ENCODE assay signal across 7 mouse cellular contexts in genomic region chr12:111425789-111426460, GRCm38 (mm10). TPM values are rescaled to one million over a fixed set of nuclear protein-coding genes. Genes with fewer than 3 reads are reported as not detected.
DNase-seq lines count a peak whose midpoint lies in the region; ATAC-seq lines count a peak whose summit lies in the region.

No protein-coding gene starts in this region.

- H3K4me2 ChIP-seq in limb, embryonic 12.5 days: no peak overlapping the region
- peak overlapping the region; percentile 29 for H3K4me2 ChIP-seq in midbrain, embryonic 15.5 days

- H3K4me3 ChIP-seq in limb, embryonic 12.5 days (replicated peaks): no peak overlapping the region
- H3K4me3 ChIP-seq in midbrain, embryonic 15.5 days: 0 out of 2 replicates have a peak overlapping the region, but pooled peaks have one; percentile 8

- peak; percentile 22; the same call in 1 of the 2 replicates for ATAC-seq in limb, embryonic 12.5 days (ENCODE audit: insufficient number of reproducible peaks, insufficient read depth, low FRiP score, low TSS enrichment, low read depth)
- peak; percentile 38; the same call in 1 of the 2 replicates for ATAC-seq in midbrain, embryonic 15.5 days (replicated peaks)

- peaks cover 41% of the 10 kb centered on the region for H3K4me1 ChIP-seq in limb, embryonic 12.5 days (replicated peaks)
- peaks cover 34% of the 10 kb centered on the region for H3K4me1 ChIP-seq in midbrain, embryonic 15.5 days

- WGBS in limb, embryonic 12.5 days: 20% methylated on average over 29 of the region's 29 CpGs
- WGBS in midbrain, embryonic 15.5 days: 16% methylated on average over 29 of the region's 29 CpGs

- no peak overlapping the region for H3K9ac ChIP-seq in limb, embryonic 12.5 days (replicated peaks)
- no peak overlapping the region for H3K9ac ChIP-seq in midbrain, embryonic 15.5 days

- H3K27me3 ChIP-seq in limb, embryonic 12.5 days: peaks cover 99% of the 10 kb centered on the region
- H3K27me3 ChIP-seq in midbrain, embryonic 15.5 days (replicated peaks): peaks cover 86% of the 10 kb centered on the region

- peak; percentile 96 for DNase-seq in adrenal gland, postnatal 10 days
- peak; percentile 90 for DNase-seq in embryo, embryonic 9.5 days (ENCODE audit: extremely low spot score)
- DNase-seq in heart, adult 18-20 months: peak; percentile 91 to 99
- DNase-seq in kidney, adult 8-10 months: peak; percentile 91 to 96
- peak; percentile 61 to 86 for DNase-seq in spleen, adult 18-20 months

- H3K9me3 ChIP-seq in limb, embryonic 12.5 days: no peaks in the 10 kb centered on the region
- H3K9me3 ChIP-seq in midbrain, embryonic 15.5 days: no peaks in the 10 kb centered on the region

- no peak overlapping the region for H3K27ac ChIP-seq in limb, embryonic 12.5 days
- H3K27ac ChIP-seq in midbrain, embryonic 15.5 days: no peak overlapping the region

- no peaks in the 10 kb centered on the region for H3K36me3 ChIP-seq in limb, embryonic 12.5 days
- H3K36me3 ChIP-seq in midbrain, embryonic 15.5 days (replicated peaks): no peaks in the 10 kb centered on the region

RNA-seq across cellular contexts. Expression of gene Exoc3l4, which starts 9.1 kb away (rescaled TPM):
- 1 to 10 TPM; 5.1 to 6.7 TPM for total RNA-seq in adrenal gland, postnatal 10 days (2021)
- total RNA-seq in heart, adult 18-20 months (2021): 1 to 10 TPM; 3.2 to 4.1 TPM
- 5.6 and 7.1 TPM in 2 replicates for polyA plus RNA-seq in limb, embryonic 12.5 days (2016; fragmentation: Nextera tagmentation; extraction: Ambion mirVana)
- polyA plus RNA-seq in midbrain, embryonic 15.5 days (2015; fragmentation: Nextera tagmentation; extraction: Ambion mirVana): 1.9 and 2.8 TPM in 2 replicates

RNA-seq across cellular contexts. Expression of gene Tnfaip2, which starts 16.3 kb away (rescaled TPM):
- total RNA-seq in adrenal gland, postnatal 10 days (2021): 10 to 100 TPM; 15.0 to 18.5 TPM
- 10 to 100 TPM; 45.1 to 52.6 TPM for total RNA-seq in heart, adult 18-20 months (2021)
- polyA plus RNA-seq in limb, embryonic 12.5 days (2016; fragmentation: Nextera tagmentation; extraction: Ambion mirVana): 4.1 and 5.3 TPM in 2 replicates
- 0.38 and 1.3 TPM in 2 replicates for polyA plus RNA-seq in midbrain, embryonic 15.5 days (2015; fragmentation: Nextera tagmentation; extraction: Ambion mirVana)

RNA-seq across cellular contexts. Expression of gene Lbhd2, which starts 19.3 kb away (rescaled TPM):
- total RNA-seq in adrenal gland, postnatal 10 days (2021): under 1 TPM in 1 of 2 experiments, not detected in 1; 0.48 TPM
- total RNA-seq in heart, adult 18-20 months (2021): not detected
- 4.4 and 6.7 TPM in 2 replicates for polyA plus RNA-seq in limb, embryonic 12.5 days (2016; fragmentation: Nextera tagmentation; extraction: Ambion mirVana)
- 3.2 and 3.5 TPM in 2 replicates for polyA plus RNA-seq in midbrain, embryonic 15.5 days (2015; fragmentation: Nextera tagmentation; extraction: Ambion mirVana)

RNA-seq across cellular contexts. Expression of gene Cdc42bpb, which starts 48.4 kb away (rescaled TPM):
- 100 to 1,000 TPM; 103 to 118 TPM for total RNA-seq in adrenal gland, postnatal 10 days (2021)
- total RNA-seq in heart, adult 18-20 months (2021): 10 to 100 TPM; 52.7 to 57.6 TPM
- polyA plus RNA-seq in limb, embryonic 12.5 days (2016; fragmentation: Nextera tagmentation; extraction: Ambion mirVana): 25.6 and 32.1 TPM in 2 replicates
- 44.7 and 44.9 TPM in 2 replicates for polyA plus RNA-seq in midbrain, embryonic 15.5 days (2015; fragmentation: Nextera tagmentation; extraction: Ambion mirVana)

RNA-seq across cellular contexts. Expression of gene Gm266, which starts 59.7 kb away (rescaled TPM):
- total RNA-seq in adrenal gland, postnatal 10 days (2021): 1 to 10 TPM; 1.0 to 1.1 TPM
- total RNA-seq in heart, adult 18-20 months (2021): not detected
- polyA plus RNA-seq in limb, embryonic 12.5 days (2016; fragmentation: Nextera tagmentation; extraction: Ambion mirVana): 11.0 and 12.8 TPM in 2 replicates
- 1.6 and 1.8 TPM in 2 replicates for polyA plus RNA-seq in midbrain, embryonic 15.5 days (2015; fragmentation: Nextera tagmentation; extraction: Ambion mirVana)
